Mouse (Mus musculus) lung, postnatal 36 days (tissue): ENCODE measurements at regions not wholly inside any gene's neighbourhood (a gene's known extent, or its start where the extent isn't known, plus 50 kb on each side); places are given as distances from the start of the nearest gene placed in this dataset.

ENCODE experiments used
- DNase-seq: peaks from one replicate; pipeline ENCODE4 v3.0.0; 2022; ENCODE audit warnings: mixed read lengths

DNA sequence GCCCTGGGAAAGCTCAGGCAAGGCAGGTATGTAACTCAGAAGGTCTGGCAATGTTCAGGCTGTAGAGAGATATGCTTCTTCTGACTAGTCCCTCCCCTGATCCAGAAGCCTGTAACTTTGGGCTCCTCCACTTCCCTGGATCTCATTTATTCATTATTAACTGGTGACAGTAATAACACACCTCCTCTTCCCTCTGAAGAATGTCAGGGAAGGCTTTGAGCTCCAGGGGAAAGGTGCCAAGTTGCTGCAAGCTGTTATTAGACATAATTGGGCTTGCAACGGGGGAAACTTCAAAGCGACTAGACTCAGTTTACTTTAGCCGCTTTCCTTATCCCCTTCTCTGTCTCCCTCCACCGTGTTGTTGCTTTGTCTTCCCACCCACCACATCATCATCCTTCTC lies 75.6 kb upstream of the Tmprss2 start:
- no peak for DNase-seq

DNA sequence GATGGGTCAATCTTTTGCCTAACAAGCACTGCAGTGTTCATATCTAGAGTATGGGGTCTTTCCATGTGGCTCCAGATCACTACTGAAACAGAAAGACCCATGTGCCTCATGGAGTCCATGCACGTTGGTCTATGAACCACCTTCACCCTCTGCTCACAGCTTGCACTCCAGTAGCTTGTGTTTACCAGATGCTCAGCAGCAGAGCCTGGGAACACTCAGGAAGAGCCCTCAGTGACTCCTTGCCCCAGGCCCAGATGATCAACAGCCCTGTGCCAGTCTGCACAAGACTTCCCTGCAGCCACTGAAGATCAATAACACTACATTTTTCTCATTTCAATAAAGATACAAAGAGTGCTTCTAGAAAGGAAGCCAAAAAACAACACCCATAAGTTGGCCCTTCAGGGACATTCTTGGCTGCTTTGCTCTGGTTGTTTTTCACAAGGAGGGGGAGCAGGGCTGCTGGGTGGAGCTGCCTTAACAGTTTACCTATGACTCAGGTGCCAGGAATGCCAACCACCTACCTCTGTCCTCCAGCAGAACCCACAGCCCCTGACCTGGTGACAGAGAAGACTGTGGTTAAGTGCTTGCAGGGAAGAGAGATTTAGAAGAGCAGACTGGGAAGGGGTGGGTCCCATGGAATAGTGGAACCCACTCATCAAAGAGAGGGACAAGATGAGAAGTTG lies 74.7 kb upstream of the Tmprss2 start:
- DNase-seq = peak; percentile 86

GRCm38 (mm10) chr16:97681191-97681590 lies 70.2 kb upstream of the Tmprss2 start:
- DNase-seq = no peak

- no peak for DNase-seq
These were observed 68.8 kb upstream of the Tmprss2 start for GRCm38 (mm10) chr16:97679820-97680219.

DNA sequence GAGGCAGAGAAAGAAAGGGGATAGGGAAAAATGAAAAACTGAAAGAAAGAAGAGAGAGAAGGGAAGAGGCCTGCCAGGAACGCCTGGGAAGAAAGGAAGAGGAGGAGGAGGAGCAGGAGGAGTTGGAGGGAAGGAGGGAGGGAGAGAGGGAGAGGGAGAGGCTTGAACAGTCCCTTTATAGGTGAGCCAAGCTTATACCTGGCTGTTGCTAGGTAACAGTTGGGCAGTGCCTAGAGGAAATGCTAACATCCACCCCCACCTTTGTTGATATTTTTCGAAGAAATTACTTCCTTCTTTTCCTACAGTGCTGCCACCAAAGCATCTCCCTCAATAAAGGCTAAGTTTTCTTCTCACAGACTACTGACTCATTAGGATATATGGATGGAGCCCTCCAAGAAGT lies 68.3 kb upstream of the Tmprss2 start:
- DNase-seq = peak; percentile 35

- no peak for DNase-seq
These were observed 66.6 kb upstream of the Tmprss2 start for GRCm38 (mm10) chr16:97677621-97678020.

DNA sequence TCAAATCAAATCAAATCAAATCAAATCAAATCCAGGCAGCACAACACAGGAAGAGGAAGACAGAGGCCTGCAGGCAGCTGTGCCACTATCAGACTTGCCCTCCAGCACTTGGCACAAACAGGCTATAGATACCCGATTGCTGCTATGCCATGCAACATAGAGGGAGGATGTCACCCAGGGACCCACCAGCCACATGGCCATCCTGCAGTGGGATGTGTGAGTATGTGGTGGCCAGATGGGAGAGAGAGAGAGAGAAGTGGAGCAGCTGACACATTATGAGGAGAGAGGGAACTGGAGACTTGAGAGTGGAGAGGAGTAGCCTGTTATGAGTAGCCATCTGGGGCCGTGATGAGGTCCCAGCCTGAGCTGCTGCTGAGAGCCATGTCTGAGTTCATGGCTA lies 62.6 kb upstream of the Tmprss2 start:
- DNase-seq = no peak

DNA sequence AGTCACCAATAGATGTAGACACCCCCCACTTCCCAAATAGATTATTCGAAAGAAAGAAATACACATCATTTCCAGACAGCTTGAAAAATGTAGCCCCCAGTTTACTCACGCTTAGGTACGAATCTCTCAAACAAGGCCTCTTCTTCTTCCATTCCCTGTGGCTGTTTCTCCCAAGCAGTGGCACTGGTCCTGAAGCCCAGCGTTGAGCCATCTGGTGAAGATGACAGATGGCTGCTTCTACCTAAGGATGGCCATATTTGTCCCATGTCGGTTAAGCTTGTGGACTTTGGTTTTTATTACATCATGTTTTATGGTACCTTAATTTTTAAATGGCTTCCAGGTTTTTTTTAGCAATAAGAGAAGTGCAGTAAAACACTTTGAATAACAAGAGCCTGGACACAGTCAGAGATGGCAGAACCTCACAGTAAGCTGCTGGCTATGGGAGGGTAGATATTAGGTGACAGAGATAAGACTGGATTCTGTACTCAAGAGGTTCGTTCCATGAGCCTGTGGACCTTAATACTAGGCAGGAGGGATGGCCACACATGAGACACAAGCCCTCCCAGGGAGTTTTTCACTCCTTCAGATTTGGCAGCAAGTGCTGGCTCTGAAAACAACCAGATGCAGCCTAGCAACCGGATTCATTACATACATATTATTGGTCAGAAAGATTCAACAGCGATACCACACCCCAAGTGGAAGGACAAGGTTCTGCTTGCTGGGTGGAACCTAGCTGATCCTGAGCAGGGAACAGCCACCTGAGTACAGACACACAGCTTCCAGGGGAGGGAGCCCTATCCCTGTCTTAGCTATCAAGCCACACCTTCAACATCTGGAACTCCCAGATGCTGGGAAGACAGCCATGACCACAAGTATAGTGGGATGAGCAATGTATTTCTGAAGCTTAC lies 59.4 kb upstream of the Tmprss2 start:
- peak; percentile 71 for DNase-seq

GRCm38 (mm10) chr16:97667536-97667935 lies 56.5 kb upstream of the Tmprss2 start:
- no peak for DNase-seq

DNA sequence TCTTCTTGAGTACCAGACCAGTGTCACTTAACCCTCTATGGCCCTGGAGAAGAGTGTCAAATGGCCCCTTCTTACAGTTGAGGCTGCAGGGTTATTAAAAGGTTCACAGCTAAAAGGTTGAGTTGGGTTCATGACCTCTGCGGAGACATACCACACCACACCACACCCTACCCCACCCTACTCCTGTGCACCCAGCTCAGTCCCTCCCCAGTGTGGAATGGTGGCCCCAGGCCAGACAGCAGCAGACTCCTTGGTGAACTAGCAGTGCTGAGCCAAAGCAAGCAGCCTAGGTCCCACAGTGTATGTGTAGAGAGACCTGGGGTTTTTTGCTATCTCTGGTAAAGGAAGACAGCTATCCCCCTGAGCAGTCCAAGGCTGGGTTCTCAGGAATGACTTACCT lies 54.5 kb upstream of the Tmprss2 start:
- peak; percentile 67 for DNase-seq
